Mouse (Mus musculus) natural killer cell, adult 2 months (primary cell): ENCODE data around the gene Trim65.

ENCODE experiments used
- DNase-seq, 2 experiments: peaks; one replicate each; pipeline ENCODE4 v3.0.0; 2022; ENCODE audit warnings: low spot score in 2 of 2

Gene Trim65

GRCm38 (mm10) chr11:116130488-116131205 is at the start of gene Trim65:
Gene Trim65 (minus strand): TSS chr11:116131128.
- peak; percentile 85 to 88 for DNase-seq

- no peak for DNase-seq
Observed at GRCm38 (mm10) chr11:116178411-116179121, 47.6 kb upstream of the Trim65 start.

GRCm38 (mm10) chr11:116176010-116176409 is 45.1 kb upstream of the Trim65 start:
- no peak for DNase-seq

GRCm38 (mm10) chr11:116174775-116175448 is 44.0 kb upstream of the Trim65 start:
- DNase-seq: no peak

- DNase-seq: no peak
Observed at GRCm38 (mm10) chr11:116171959-116172358, 41.0 kb upstream of the Trim65 start.

- DNase-seq: no peak
Observed at GRCm38 (mm10) chr11:116170003-116170800, 39.3 kb upstream of the Trim65 start.

GRCm38 (mm10) chr11:116169214-116169613 is 38.3 kb upstream of the Trim65 start:
- no peak for DNase-seq

GRCm38 (mm10) chr11:116167884-116168439 is 37.0 kb upstream of the Trim65 start, which contains the start of gene Fbf1:
Gene Fbf1 (minus strand): TSS chr11:116168166.
- DNase-seq: peak; percentile 85 to 86

GRCm38 (mm10) chr11:116167232-116167631 is 36.3 kb upstream of the Trim65 start:
- no peak for DNase-seq

GRCm38 (mm10) chr11:116163002-116163401 is 32.1 kb upstream of the Trim65 start:
- DNase-seq: no peak

- no peak for DNase-seq
Observed at GRCm38 (mm10) chr11:116162146-116162545, 31.2 kb upstream of the Trim65 start.

GRCm38 (mm10) chr11:116161312-116161711 is 30.4 kb upstream of the Trim65 start:
- DNase-seq: no peak

GRCm38 (mm10) chr11:116150960-116151359 is 20.0 kb upstream of the Trim65 start:
- no peak for DNase-seq

GRCm38 (mm10) chr11:116149341-116149740 is 18.4 kb upstream of the Trim65 start:
- DNase-seq: no peak

- DNase-seq: no peak
Observed at GRCm38 (mm10) chr11:116148761-116149221, 17.9 kb upstream of the Trim65 start.

- no peak for DNase-seq
Observed at GRCm38 (mm10) chr11:116146294-116146985, 15.5 kb upstream of the Trim65 start.

GRCm38 (mm10) chr11:116145481-116146293 is 14.8 kb upstream of the Trim65 start:
- DNase-seq: no peak

- DNase-seq: no peak
Observed at GRCm38 (mm10) chr11:116143468-116143867, 12.5 kb upstream of the Trim65 start.

- DNase-seq: no peak
Observed at GRCm38 (mm10) chr11:116142211-116142991, 11.5 kb upstream of the Trim65 start.
